Mouse (Mus musculus) kidney, postnatal 4 days (tissue): ENCODE measurements around the gene Asphd1.

Source experiments
- DNase-seq, 2 experiments: peaks; one replicate each; pipeline ENCODE4 v3.0.0; 2021; ENCODE audit warnings: mixed read lengths in 2 of 2

Asphd1 gene

DNA sequence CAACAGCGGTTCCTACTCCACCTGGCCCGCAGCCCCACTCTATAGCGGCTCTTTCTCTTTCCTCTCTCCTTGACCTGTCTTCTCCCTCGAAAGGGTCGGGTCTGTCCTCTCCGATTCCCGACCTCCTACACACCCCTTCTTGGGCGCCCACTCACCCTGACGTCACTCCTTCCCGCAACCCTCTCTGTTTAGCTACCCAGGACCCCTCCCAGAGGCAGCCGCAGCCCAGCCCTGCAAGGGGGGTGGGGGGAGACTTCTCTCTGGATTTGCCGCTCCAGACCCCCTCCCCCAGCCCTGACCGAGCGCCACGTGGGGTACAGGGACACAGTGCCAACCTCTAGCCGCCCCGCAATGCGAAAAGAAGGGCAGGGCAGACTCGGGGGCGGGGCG is at the start of gene Asphd1:
Asphd1 (minus strand) TSS at position 180 of the 390 bp plus-strand sequence.
- DNase-seq = no peak

DNA sequence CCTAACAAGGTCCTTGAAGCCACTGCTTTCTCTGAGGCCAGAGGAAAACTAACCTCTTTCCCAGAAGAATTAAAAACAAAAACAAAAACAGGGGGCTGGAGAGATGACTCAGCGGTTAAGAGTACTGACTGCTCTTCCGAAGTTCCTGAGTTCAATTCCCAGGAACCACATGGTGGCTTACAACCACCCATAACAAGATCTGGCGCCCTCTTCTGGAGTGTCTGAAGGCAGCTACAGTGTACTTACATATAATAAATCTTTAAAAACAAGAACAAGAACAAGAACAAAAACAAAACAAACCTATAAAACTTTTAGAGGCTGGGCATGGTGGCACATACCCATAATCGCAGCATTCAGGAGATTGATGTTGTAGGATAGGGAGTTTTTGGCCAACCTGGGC is 47.1 kb upstream of the Asphd1 start:
- DNase-seq = peak in 1 of 2 experiments; percentile 31

DNA sequence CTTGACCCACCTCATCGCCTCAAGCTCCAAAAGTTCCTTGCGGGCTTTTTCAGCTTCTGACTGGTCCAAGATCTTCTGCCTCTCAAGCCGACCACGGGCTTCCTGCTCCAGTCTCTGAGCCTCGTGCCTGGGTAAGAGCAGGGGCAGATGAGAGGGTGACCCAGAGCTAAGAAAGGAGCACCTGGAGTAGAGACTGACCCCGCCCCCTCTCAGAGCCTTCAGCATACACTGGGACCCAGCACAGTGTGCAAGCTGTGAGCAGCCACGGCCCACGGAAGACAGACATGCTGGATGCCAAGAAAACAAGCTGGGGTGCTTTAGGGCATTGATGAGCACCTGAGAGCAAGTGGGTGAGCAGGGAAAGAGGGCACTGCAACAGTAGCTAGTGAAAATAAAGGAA is 39.4 kb upstream of the Asphd1 start:
- DNase-seq = no peak

DNA sequence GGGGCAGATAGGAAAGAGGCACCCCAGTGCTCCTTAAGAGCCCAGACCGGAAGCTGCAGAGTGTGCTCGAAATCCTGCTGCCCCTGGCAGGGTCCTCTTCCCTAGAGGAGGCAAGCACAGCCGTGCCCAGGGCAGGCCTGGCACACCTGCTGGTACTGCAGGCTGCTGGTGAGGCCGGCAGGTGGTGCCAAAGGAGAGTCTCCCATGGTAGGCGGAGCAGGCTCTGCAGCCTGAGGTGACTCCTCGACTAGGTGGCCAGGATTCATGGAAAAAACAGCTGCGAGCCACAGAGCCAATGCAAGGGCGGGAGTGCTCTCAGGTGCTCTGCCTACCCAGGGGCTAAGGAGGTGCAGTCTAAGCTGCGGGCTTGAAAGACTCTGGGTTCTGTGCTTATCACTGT is 36.9 kb upstream of the Asphd1 start:
- DNase-seq = peak; percentile 72 to 82

DNA sequence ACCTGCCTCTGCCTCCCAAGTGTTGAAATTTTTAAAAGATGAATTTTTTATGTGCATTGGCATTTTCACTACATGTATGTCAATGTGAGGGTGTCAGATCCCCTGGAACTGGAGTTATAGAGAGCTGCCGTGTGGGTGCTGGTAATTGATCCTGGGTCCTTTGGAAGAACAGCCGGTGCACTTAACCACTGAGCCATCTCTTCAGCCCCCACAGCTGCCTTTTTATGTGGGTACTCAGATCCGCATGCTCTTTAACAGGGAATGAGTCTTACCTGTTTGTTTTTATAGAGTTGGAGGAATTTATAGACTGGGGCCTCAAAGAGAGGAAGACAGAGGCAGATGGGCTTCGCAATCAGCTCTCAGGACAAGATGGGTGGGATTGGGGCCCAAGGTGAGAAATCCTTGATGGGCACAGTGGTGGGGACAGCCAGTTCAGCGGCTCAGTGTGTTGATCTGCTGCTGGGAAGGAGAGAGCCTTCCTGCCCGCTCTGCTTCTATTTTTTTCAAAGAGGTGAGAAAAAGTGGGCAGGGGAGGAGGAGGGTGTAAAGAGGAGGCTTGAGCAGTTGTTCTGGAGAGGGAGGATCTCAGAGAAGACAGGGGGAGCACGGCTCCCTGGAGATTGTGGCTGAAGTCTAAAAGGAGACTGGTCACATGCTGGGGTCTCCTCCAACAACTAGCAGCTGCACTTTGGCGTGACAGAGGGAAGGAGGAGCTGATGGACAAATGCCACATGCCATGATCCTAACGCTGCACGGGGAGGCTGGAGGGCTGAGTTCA is 35.5 kb upstream of the Asphd1 start:
- no peak for DNase-seq

DNA sequence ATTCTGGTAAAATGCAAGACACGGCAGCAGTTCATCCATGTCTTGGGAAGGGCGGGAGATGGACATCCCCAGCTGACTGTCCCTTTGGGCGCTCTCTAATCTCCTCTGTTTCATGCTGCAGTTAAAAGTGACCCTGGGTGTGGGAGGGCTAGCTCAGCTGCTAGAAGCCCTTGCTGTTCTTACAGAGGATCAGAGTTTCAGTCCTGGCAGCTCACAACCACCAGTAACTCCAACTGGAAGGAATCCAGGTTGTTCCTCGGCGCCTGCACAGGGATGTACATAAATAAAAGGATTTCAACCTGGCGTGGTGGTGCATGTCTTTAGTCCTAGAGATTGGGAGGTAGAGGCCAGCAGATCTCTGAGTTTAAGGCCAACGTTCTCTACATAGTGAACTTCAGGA is 33.7 kb upstream of the Asphd1 start:
- DNase-seq = no peak

DNA sequence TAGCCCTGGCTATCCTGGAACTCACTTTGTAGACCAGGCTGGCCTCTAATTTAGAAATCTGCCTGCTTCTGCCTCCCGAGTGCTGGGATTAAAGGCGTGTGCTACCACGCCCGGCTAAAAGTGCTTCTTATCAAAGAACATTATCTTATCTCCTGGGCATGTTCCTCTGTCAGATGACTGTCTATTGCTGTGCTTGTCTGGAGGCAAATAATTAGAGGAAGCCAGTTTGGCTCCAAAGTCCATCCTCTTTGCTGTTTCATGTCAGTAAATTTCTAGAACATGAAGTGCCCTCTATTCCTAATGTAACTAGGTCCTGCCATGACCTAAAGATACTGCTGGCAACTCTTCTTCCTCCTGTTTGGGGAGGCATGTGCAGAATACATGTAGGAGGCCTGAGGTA is 32.7 kb upstream of the Asphd1 start:
- DNase-seq = no peak

DNA sequence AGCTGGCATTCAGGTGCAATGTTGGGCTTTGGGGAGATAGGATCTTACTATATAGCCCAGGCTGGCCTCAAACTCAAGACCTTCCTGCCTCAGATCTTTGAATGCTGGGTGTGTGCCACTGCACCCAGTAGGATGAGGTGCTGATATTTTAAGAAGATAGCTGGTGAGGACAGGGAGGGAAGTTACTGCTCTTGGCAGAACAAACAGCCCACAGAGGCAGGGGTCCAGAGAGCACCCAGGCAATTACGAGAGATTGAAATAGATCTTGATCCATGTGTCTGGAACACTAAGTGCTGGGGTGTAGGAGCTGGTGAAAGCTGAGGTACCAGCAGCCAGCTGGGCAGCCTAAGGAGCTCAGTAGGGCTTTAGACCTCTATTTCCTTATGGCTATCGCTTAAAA is 32.2 kb upstream of the Asphd1 start:
- DNase-seq = no peak

DNA sequence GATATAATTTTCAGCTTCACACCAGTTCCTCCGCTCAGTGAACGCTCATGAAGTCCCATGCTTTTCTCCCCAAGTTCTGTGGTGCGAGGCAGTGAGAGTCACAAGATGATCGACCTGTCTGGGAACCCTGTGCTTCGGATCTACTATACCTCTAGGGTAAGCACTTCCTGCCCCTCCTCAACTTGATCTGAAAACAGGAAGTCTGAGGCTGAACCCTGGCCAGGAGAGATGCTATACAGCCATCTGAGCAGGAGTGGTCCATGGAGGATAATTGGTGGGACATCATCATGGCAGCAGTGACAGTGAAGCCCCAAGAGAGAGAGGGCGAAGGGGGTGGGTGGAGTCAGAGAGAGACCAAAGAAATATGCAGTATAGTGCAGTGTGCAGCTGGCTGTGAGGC is 29.5 kb upstream of the Asphd1 start:
- DNase-seq = no peak

DNA sequence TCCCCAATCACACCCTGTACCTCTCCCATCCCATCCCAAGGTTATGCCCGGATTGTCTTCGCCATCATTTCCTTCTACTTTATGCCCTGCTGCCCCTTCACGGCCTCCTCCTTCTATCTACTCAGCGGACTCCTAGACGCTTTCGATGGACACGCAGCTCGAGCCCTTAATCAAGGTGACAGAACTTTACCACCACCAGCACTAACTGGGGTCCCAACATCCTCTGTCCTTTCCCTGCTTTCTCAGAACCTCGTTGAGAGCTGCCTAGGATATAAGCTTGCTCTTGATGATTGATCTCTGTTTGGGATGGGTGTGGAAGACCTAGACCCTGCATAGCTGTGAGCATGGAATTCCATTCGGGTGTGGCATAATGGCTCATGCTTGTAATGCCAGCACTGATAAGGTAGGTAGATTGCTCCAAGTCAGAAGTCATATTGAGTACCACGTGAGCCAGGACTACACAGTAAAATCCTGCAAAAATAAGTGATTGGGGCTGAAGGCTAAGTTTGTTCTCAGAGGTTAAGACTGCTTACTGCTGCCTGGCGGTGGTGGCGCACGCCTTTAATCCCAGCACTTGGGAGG is 27.6 kb upstream of the Asphd1 start:
- DNase-seq = no peak

DNA sequence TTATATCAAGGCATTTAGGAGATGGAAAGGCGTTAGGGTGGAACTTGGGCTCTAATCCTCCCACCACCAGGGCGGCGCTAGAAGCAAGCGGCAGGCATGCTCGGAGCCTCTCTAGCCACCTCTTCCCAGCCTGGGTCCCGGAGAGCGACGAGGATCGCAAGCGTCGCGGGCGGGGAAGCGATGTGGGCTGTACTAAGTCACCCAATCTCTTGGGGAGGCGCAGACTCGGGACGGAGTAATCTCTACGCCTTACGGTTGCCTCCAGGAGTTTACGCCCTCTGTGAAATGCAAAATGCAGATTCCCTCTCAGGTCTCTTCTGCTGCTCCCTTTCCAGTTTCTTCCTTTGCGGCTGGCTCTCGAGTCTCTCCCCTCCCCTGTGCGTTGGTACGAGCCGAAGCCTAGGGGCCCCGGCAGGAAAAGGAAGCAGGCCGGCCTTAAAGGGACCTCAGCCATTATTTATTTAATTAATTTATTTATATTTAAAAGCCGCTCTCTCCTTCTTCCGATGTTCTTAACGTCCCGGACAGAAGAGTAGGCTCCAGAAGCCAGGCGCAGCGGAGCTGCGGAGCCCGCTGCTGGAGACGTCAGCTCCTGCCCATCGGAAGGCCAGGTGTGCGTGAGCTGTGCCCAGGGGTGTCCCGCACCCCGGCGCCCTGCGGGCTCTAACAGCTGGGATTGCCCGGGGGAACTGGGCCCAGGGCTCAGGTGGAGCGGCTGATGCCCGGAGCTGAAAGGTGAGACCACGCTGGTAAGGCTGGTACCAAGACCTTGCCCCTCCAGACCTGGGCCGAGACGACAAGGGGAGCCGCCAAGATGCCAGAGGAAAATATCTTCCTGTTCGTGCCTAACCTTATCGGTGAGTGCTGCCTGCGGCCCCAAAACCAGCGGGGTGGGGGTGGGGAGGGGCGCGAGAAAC is 26.8 kb upstream of the Asphd1 start, which contains the start of gene Cdiptos:
Cdiptos (minus strand) TSS at position 149 of the 917 bp plus-strand sequence.
- peak; percentile 99 for DNase-seq

DNA sequence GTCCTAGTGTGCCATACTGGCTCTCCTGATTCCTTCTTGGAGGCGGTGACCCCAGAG is 26.3 kb upstream of the Asphd1 start, which contains the start of gene Cdipt:
Cdipt (plus strand) TSS at position 22 of the 57 bp plus-strand sequence.
- no peak for DNase-seq

DNA sequence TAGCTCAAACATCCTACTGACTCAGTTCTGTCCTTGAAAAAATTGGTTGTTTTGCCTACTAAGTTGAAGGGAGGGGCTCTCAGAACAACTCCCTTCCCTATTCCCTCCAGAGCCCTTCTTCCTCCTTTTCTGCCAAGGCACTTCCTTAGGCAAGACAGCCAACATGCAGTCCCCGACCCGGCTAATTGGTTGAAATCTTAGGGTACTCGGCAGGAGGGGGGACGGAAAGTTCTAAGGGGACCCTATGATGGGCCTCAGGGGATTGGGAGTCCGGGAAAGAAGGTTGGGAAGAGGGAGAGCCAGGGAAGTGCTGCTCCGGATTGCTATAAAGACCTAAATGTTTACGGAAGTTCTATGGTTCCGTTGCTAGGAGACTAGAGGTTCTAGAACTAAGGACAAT is 26.1 kb upstream of the Asphd1 start:
- DNase-seq = no peak

DNA sequence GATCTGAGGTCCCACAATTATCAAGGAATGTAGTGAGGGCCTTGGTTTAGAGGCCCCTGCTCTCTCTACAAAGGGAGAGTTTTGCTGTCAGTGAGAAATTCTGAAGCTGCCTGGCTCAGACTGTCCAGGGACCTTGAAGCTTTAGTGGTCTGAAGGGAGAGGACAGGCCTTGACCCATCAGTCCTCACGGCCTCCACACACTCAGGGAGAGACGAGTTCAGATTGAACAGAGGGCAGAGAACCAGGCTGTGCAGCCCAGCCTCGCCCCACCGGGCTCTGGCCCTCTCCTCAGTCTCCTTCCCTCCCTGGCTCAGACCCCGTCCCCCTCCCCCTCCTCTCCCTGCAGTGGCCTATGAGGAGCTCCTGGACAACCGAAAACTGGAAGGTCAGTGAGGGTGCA is 18.0 kb upstream of the Asphd1 start:
- no peak for DNase-seq

DNA sequence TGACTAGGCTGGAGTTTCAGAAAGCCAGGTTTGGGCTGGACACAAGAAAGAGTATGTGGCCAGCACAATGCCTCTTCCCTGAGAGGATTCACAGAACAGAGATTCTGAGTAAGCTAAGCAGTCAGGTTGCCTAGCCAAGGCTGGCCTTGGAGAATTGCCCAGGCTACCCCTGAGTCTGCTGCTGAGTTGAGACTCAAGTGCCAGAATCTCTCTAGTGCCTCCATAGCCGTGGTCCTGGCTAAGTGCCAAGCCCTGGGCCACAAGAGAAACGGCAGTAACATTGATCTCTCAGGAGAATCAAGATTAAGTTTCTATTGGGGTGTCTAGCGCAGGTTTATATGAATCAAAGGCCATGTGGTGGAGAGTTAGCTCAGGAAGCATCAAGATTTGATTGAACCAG is 16.2 kb upstream of the Asphd1 start:
- no peak for DNase-seq

DNA sequence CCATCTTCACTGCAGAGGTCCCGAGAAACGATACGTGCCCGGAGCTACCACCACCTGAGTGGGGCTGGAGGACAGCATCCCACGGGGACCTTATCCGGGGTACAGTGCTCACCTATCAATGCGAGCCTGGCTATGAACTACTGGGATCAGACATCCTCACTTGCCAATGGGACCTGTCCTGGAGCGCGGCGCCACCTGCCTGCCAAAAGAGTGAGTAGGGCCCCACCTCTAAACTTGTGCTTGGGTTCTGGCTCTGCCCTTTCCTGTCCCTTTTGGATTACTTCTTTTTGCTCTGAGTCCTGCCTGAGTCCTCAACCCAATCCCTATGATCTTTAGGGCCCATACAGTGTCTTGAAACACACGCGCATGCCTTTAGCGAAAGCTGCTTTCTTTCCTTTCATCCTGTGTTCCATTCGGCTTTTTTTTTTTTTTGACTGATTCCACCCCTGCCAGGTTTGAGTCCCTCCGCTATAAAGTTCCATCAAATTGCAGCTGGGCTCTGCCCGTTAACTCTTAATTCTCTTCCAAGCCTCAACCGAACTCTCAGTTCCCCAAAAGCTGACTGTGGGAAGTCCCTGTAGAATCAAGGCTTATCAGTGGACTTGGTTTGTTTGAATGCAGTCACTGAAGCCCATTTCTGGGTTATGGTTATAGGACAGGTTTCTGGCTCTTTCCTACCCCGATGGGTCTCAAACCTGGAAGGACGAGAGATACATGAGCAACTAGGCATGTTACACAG is 14.3 kb upstream of the Asphd1 start:
- peak; percentile 72 to 78 for DNase-seq

DNA sequence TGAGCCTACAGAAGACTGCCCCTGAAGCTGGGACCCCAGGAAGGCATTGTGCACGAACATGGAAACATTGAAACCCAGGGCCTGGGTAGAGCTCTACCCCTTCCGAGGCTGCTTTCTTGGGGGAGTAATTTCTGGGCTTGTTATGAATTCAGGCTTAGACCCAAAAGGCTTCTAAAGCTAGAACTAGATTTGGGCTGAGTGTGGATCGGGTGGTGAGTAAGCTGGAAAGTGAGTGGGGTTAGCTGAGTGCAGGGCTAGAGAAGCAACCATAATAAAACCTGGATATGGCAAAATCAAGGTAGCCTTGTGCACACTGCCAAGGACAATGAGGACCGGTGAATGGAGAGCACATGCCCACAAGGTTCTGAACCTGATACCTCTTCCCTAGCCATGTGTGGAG is 12.6 kb upstream of the Asphd1 start:
- no peak for DNase-seq

DNA sequence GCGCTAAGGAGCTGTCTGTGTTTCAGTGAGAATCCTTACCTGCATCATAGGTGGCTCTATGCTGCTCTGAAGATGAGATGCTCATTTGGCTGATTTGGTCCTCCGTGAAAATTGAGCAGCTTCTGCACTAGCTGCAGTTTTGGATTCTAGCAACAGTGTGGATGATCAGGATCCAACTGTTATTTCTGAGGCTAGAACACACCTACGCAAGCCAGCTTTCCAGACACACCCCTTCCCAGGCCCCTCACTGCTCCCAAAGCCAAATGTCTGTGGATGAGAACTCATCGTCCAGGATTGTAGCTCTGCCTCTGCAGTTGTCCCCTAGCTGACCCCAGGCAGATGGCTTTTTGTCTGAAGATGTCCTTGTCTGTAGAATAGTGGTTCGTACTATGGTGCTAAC is 11.7 kb upstream of the Asphd1 start:
- DNase-seq = no peak

DNA sequence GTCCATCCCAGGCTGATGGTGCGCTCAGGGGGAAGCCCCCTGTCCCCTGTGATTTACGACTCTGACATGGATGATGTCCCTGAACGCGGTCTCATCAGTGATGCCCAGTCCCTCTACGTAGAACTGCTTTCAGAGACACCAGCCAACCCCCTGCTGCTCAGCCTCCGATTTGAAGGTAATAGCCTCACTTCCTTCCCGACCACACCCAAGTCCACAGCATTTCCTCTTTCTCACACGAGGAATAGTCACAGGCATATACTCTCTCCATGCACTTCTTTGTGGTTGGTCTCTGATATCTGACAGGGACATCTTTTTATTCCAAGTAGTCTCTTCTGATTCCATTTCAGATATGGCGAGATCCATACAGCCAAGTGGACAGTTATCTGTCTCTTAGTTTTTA is 10.4 kb upstream of the Asphd1 start:
- DNase-seq = no peak

DNA sequence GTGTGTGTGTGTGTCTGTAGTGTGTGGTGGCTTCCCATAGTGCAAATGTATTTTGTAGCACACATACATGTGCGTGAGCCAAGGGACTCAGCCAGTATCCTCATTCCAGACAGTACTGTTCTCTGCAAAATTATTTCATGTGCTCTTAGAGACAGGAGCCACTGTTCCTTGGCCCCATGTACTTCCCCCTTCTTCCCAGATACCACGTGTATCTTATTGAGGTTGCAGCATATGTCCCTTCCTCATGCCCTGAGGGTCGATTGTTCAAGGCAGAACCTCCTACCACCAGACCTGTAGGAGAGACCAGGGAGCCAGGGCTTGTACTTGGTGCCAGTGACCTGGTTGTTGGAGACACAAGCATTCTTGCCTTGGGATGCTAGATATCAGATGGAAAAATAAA is 5.7 kb upstream of the Asphd1 start:
- DNase-seq = no peak

DNA sequence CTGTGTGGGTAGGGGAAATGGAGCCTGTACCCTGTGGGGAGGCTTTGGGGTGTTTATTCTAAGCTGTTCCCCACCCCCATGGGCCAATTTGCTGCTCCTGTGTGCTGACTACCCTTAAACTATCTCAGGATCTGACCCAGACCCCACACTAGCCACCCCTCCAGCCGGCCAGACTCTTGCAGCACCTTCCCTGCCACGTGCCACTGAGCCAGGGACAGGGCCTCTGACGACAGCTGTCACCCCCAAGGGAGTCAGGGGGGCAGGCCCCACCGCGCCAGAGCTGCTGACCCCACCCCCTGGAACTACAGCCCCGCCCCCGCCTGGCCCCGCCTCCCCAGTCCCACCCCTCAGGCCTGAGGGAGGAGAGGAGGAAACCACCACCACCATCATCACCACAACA is 3.3 kb upstream of the Asphd1 start:
- no peak for DNase-seq

DNA sequence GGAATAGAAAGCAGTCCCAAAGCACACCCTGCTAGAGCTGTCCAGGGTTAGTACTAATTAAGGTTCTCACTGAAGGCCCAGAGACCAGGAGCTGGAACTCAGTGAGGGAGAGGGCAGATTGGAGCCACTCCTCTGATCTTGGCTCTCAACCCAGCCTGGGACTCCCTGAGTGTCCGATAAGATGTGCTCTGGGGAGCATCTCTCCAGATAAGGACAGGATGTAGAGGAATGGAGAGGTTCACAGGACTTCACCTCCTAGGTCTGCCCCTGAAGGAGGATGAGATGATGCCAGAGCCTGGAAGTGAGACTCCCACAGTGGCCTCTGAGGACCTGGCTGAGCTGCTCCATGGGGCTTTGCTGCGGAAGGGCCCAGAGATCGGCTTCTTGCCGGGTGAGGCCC is 2.4 kb upstream of the Asphd1 start:
- DNase-seq = no peak
